Mouse (Mus musculus) testis, adult 2 months (tissue): ENCODE measurements around the gene Rbms3.

Source experiments
- CTCF ChIP-seq: fragments of 200-500 bp; IDR thresholded peaks from 2 replicates; pipeline ENCODE4 v1.5.1; 2012; ENCODE audit warnings: low read depth, mild to moderate bottlenecking, inconsistent platforms, low read length, moderate library complexity; ENCODE audit not compliant: control insufficient read depth, insufficient read depth, insufficient replicate concordance
- POLR2A ChIP-seq: fragments of 200-500 bp; IDR thresholded peaks from 2 replicates; pipeline ENCODE4 v1.6.1; 2012; ENCODE audit warnings: low read depth, mild to moderate bottlenecking, inconsistent platforms, low read length, moderate library complexity; ENCODE audit not compliant: control insufficient read depth

DNA sequence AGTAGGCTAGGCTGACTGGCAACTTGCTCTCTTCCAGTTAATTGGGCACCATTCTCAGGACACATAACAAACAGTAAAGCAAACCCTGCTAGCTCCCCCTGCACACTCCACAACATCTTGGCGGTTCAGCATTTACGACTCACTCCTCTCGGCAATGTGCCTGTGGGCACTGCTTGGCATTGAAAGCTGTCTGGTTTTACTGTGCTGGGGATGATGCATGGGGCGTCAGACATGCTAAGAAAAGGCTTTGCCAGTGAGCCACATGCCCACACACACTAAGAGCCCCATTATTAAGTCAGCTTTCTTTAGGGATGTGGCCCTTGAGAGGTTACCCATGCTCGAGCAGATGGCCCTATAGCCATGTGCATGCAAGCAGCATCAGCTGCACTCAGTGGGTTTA, 820.5 kb downstream of the Rbms3 start:
- TF ChIP-seq CTCF: no peak
- no peak for TF ChIP-seq POLR2A
